Mouse (Mus musculus): ENCODE measurements around the gene Fanci. TPM values are rescaled to one million over a fixed set of nuclear protein-coding genes. Genes with fewer than 3 reads are reported as not detected.

The Fanci gene
- total RNA-seq, 2 experiments from 2014 or later = 0.63 to 0.99 TPM

- DNase-seq = no peak
Measured at GRCm38 (mm10) chr7:79387991-79388390, 3.7 kb upstream of the Fanci start.

GRCm38 (mm10) chr7:79388671-79389206 is 3.0 kb upstream of the Fanci start:
- DNase-seq = no peak

GRCm38 (mm10) chr7:79390141-79390708 is 1.5 kb upstream of the Fanci start:
- no peak for DNase-seq

- DNase-seq = no peak
Measured at GRCm38 (mm10) chr7:79391471-79391870, 258 bp upstream of the Fanci start.

- DNase-seq = no peak
Measured at GRCm38 (mm10) chr7:79392860-79393513, 1.3 kb downstream of the Fanci start.

- DNase-seq = no peak
Measured at GRCm38 (mm10) chr7:79393924-79394323, 2.2 kb downstream of the Fanci start.

GRCm38 (mm10) chr7:79394666-79395065 is 2.9 kb downstream of the Fanci start:
- DNase-seq = no peak

GRCm38 (mm10) chr7:79395186-79395585 is 3.5 kb downstream of the Fanci start:
- DNase-seq = no peak

- DNase-seq = no peak
Measured at GRCm38 (mm10) chr7:79397446-79397963, 5.8 kb downstream of the Fanci start.

- DNase-seq = no peak
Measured at GRCm38 (mm10) chr7:79398426-79398825, 6.7 kb downstream of the Fanci start.

GRCm38 (mm10) chr7:79398971-79399370 is 7.2 kb downstream of the Fanci start:
- no peak for DNase-seq

GRCm38 (mm10) chr7:79400296-79400695 is 8.6 kb downstream of the Fanci start:
- DNase-seq = no peak

- no peak for DNase-seq
Measured at GRCm38 (mm10) chr7:79414449-79415375, 23.0 kb downstream of the Fanci start.

GRCm38 (mm10) chr7:79419950-79420349 is 28.2 kb downstream of the Fanci start:
- no peak for DNase-seq

- no peak for DNase-seq
Measured at GRCm38 (mm10) chr7:79422876-79423275, 31.1 kb downstream of the Fanci start.

GRCm38 (mm10) chr7:79425804-79426203 is 34.1 kb downstream of the Fanci start:
- DNase-seq = no peak

GRCm38 (mm10) chr7:79428243-79428642 is 36.5 kb downstream of the Fanci start:
- DNase-seq = no peak

GRCm38 (mm10) chr7:79440035-79440434 is 48.3 kb downstream of the Fanci start:
- peak in 1 of 2 experiments; percentile 18 for DNase-seq

- no peak for DNase-seq
Measured at GRCm38 (mm10) chr7:79447048-79447447, 55.3 kb downstream of the Fanci start.

GRCm38 (mm10) chr7:79447486-79447885 is 55.8 kb downstream of the Fanci start:
- DNase-seq = no peak

GRCm38 (mm10) chr7:79461721-79462120 is 70.0 kb downstream of the Fanci start:
- no peak for DNase-seq

- no peak for DNase-seq
Measured at GRCm38 (mm10) chr7:79463376-79464077, 71.8 kb downstream of the Fanci start.

All from adrenal gland, postnatal 36 days (tissue).